Mouse (Mus musculus): Measurements from ENCODE around the gene Actn2.

Actn2 gene

GRCm38 (mm10) chr13:12340183-12340975 lies at the start of gene Actn2:
Actn2 (minus strand) TSS chr13:12340760.
- peak; percentile 16 for DNase-seq (ENCODE audit: low spot score)

GRCm38 (mm10) chr13:12386286-12386685 lies 45.7 kb upstream of the Actn2 start:
- DNase-seq (ENCODE audit: low spot score), result no peak

DNA sequence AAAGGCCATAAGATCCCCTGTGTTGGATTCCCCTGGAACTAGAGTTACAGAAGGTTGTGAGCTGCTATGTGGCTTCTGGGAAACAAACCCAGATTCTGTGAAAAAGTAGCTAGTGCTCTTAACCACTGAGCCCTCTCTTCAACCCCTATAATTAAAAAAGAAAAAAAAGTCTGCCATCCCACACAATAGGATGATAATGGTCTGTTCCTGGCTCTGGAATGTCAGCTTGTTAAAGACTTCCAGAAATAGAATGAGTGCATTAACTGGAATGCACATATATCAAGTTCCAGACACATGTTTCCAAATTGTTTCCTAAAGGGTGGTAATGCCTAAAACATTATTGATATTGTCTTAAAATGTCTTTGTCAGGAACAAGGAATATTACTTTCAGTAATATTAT lies 44.2 kb upstream of the Actn2 start:
- no peak for DNase-seq (ENCODE audit: low spot score)

DNA sequence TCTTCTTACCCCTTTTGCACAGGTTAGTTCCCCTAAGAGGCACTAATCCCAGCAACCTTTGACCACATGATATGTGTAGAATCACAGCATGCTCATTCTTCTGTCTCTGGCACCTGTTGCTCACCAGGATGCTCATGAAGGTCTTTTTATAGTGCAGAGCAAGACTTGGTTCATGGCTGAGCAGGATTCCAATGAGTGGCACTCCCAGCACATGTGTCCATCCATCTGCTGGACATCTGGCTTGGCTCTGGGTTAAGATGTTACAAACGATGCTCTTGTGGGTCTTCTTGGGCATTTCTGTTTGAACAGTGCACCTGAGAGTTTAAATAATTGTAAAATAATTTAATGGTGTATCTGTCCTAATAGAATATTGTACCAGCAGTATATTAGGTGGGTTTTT lies 36.2 kb upstream of the Actn2 start:
- DNase-seq (ENCODE audit: low spot score), result no peak

DNA sequence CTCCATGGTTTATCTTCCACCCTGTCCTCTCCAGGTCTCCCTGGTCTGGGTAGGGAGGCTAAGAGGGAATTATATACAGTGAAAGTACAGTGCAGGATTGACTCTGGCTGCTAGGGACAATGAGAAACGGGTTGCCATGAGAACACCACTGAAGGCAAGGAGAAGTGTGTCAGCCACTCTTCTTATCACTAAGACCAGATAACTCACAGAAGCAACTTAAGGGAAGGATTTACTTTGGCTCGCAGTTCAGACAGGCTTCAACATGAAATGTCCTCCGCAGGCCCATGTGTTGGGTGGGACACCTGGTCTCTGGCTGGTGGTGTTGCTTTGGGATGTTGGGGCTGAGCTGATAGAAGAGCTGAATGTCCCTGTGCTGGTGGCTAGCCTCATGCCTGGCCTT lies 32.2 kb upstream of the Actn2 start:
- no peak for DNase-seq (ENCODE audit: low spot score)

GRCm38 (mm10) chr13:12369930-12370329 lies 29.4 kb upstream of the Actn2 start:
- no peak for DNase-seq (ENCODE audit: low spot score)

- DNase-seq (ENCODE audit: low spot score), result no peak
Measured at GRCm38 (mm10) chr13:12369041-12369621, 28.6 kb upstream of the Actn2 start.

GRCm38 (mm10) chr13:12361486-12361885 lies 20.9 kb upstream of the Actn2 start:
- no peak for DNase-seq (ENCODE audit: low spot score)

DNA sequence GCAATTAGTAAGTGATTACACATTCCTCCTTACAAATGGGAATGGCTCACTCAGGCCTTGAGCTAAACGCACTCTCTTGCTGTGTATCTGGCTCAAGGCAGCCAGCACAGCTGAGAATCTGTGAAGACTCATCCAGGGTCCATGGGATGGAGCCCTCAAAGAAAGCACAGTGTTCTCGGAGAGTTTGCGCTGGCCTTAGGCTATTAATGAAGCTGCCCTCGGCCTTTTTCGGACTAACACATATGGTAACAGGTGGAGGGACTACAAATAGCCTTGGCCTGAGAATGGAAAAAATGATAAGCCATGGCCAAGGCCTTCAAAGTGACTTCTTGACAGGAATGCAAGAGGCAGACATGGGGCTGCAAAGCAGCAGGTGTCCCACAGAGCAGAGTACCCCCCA lies 17.0 kb upstream of the Actn2 start:
- DNase-seq (ENCODE audit: low spot score), result no peak

- no peak for DNase-seq (ENCODE audit: low spot score)
Measured at GRCm38 (mm10) chr13:12356184-12356583, 15.6 kb upstream of the Actn2 start.

DNA sequence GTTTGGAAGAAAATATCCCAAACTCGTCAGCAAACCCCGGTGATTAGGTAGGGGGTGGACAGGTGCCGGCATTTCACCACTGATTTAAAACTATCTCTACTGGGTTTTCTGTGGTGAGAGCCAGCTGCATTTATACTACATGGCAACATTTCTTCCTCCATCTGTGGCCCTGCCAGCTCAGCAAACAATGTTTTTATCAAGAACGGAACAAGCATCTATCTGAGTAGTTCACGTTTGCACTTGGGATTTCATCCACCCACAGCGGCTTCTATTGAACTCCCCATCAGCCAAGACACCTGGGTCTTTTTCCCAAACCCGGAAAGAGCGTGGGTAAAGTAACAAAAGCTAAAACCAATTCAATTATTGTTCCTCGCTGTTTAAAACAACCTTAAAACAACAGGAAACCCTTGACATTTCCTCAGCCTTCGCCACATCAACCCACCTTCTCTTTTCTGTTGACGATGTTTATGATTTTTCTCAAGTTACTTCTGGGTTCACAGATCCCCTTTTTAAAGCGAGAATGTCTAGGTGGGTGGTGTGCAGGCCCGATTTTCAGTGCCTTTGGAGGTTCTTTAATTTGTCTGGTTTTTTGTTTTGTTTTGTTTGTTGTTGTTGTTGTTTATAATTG lies 8.8 kb upstream of the Actn2 start:
- no peak for DNase-seq (ENCODE audit: low spot score)

GRCm38 (mm10) chr13:12346837-12347236 lies 6.3 kb upstream of the Actn2 start:
- DNase-seq (ENCODE audit: low spot score), result no peak

GRCm38 (mm10) chr13:12341447-12341846 lies 887 bp upstream of the Actn2 start:
- no peak for DNase-seq (ENCODE audit: low spot score)

- DNase-seq (ENCODE audit: low spot score), result no peak
Measured at GRCm38 (mm10) chr13:12339446-12339845, 1.1 kb downstream of the Actn2 start.

- no peak for DNase-seq (ENCODE audit: low spot score)
Measured at GRCm38 (mm10) chr13:12337752-12338151, 2.8 kb downstream of the Actn2 start.

DNA sequence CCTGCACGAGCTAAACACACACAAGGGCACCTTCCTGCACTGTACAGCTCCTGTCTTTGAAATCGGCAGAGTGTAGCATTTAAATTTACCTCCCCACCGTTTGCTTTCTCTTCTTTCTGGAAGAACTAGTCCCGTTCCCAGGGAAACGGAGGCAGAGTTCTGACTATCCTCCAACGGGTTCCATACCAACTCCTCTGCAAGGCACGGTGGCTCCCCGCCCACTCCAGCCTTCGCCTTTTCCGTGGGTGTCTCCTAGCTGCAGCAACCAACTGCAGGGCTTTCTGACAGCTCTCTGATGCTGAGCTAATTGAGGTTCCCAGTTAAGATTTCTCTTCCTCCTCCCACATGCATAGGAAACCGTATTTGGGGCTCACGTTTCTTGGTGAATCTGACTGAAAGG lies 6.5 kb downstream of the Actn2 start:
- no peak for DNase-seq (ENCODE audit: low spot score)

GRCm38 (mm10) chr13:12331528-12331927 lies 9.0 kb downstream of the Actn2 start:
- DNase-seq (ENCODE audit: low spot score), result no peak

GRCm38 (mm10) chr13:12328392-12328791 lies 12.2 kb downstream of the Actn2 start:
- no peak for DNase-seq (ENCODE audit: low spot score)

DNA sequence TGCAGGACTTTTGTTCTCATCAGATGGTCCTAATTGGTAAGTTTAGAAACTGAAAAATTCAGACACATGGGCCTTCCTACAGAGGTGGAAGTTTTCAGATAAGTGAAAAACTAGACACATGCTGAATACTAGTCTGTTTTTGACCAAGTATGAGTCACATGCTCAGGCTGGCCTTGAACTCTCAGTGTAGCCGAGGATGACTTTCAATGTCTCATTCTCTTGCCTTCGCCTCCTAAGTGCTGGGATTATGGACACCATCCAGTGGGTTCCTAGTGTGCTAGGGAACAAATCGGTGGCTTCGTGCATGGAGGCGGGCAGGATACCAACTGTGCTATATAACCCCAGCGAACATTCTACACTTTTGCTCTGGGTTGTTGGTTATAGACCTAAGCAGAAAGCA lies 13.0 kb downstream of the Actn2 start:
- no peak for DNase-seq (ENCODE audit: low spot score)

- DNase-seq (ENCODE audit: low spot score), result no peak
Measured at GRCm38 (mm10) chr13:12323076-12323625, 17.4 kb downstream of the Actn2 start.

GRCm38 (mm10) chr13:12320148-12320547 lies 20.4 kb downstream of the Actn2 start:
- DNase-seq (ENCODE audit: low spot score), result no peak

DNA sequence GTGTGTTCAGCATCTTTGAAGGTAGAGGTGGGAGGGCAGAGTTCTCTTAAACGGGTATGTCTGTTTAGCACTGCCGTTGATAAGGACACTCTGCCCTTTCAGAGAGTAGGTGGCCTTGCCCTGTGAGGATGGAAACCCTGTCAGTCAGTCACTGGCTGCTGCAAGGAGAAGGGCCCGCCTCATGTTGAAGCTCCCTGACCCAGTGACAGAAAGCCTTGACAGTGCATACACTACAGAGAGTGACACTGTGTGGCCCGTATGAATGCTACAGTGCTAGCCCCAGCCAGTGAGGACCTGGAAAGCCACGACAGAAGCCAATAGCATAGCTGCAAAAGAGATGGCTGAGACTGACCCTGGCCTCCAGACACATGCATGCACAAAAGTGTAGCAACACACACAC lies 22.5 kb downstream of the Actn2 start:
- DNase-seq (ENCODE audit: low spot score), result no peak

GRCm38 (mm10) chr13:12317191-12317765 lies 23.3 kb downstream of the Actn2 start:
- DNase-seq (ENCODE audit: low spot score), result no peak
